Mouse (Mus musculus) kidney, adult 18-20 months (tissue): ENCODE data around the gene Tmc8.
"Not testable (repeated sequence)": the region's sequence is repeated elsewhere in the genome, so short reads cannot be mapped to it uniquely, and the experiment has no call there.

Experiments used
- DNase-seq: peaks from one replicate; pipeline ENCODE4 v3.0.0; 2021

The Tmc8 gene

DNA sequence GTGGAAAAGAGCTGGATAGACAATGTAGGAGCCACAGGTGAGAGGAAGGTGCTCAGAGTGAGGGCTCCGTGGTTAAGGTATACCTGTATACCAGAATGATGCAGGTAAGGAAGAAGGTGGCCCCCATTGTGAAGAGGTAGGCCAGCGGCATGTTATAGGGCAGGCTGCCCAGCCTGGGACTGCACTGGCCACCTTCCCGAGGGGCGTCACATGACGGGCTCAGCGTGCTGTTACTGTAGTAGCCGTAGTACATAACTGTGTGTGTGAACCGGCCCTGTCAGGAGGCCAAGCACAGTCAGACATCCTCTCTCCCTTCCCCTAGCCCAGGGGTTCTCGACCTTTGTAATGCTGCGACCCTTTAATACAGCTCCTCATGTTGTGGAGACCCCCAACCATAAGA lies 7.0 kb upstream of the Tmc8 start:
- DNase-seq = no peak

- no peak for DNase-seq
Measured at GRCm38 (mm10) chr11:117775540-117775939, 6.3 kb upstream of the Tmc8 start.

DNA sequence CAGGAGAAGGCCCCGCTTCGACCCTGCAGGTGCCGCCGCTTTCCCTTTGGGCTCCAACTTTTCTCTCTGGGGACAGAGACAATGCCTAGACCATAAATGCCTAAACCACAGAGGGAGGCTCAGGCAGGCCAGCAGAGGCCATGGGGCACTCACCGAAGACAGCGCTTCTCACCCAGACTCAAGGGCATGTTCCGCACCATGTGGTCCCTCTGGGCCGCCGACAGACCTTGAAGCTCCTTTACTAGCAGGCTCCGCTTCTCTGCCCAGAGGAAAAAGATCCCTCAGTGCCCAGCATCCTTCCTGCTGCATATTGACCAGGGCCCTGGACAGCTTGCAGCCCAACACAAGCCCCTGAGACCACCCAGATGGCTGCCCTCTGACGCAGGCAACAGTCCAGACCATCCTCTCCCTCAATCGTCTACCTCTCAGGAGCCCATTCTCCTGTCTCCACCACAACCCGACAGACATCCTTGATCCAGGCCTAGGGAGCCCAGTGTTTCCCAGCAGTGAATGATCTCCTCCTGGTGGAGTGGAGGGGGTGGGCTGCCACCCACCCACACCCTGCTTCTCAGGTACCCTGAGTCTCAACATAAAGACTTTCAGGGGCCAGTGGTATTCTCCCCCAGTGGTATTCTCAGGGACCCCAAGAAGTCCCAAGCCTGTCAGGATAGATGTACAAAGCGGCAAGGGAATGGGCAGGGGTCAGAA lies 5.6 kb upstream of the Tmc8 start:
- DNase-seq = no peak

DNA sequence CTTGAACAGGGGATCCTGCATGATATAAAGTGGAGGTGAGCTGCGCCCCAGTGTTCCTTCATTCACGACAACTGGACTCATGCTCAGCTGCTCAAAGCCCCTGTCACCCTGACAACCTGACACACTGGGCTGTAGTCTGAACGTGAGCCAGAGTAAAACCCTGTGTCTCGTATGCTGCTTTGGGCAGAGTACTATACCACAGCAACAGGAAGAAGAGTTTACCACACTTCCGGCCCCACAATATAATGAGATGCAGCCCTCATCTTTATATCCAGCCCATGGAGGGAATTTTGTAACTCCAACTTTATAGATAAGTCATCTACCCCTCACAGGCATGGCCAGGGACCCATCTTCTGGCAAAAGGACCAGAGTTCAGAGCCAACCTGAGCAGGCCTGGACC lies 4.8 kb upstream of the Tmc8 start:
- no peak for DNase-seq

- DNase-seq = peak; percentile 59
Measured at GRCm38 (mm10) chr11:117778031-117778430, 3.8 kb upstream of the Tmc8 start.

- DNase-seq = peak; percentile 39
Measured at GRCm38 (mm10) chr11:117778851-117779433, 2.9 kb upstream of the Tmc8 start.

- peak; percentile 87 for DNase-seq
Measured at GRCm38 (mm10) chr11:117779434-117780198, 2.3 kb upstream of the Tmc8 start.

- DNase-seq = no peak
Measured at GRCm38 (mm10) chr11:117780199-117780515, 1.7 kb upstream of the Tmc8 start.

DNA sequence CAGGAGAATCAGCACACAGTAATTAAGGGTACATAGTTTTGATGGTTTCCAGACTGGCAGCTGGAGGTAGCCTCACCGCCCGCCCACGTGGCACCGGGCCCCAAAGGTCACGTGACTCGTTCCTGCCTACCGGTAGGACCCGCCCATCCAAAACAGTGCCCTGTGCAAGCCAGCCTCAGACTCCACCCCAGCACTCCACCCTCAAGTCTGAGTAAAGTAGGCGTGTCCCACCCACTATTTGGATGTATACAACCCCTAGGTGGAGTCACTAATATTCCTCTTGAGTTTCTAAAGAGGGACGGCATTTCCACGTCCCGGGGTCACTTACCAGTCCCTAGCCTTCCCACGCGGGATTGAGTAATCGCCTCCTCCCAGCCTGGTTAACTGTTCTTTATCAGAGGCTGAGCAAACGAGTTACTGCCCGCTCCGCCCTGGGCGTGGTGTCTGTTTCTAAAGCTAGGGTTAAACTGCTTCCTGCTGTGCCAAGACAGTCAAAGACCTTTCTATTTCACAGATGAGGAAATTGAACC lies 1.2 kb upstream of the Tmc8 start:
- peak; percentile 94 for DNase-seq

DNA sequence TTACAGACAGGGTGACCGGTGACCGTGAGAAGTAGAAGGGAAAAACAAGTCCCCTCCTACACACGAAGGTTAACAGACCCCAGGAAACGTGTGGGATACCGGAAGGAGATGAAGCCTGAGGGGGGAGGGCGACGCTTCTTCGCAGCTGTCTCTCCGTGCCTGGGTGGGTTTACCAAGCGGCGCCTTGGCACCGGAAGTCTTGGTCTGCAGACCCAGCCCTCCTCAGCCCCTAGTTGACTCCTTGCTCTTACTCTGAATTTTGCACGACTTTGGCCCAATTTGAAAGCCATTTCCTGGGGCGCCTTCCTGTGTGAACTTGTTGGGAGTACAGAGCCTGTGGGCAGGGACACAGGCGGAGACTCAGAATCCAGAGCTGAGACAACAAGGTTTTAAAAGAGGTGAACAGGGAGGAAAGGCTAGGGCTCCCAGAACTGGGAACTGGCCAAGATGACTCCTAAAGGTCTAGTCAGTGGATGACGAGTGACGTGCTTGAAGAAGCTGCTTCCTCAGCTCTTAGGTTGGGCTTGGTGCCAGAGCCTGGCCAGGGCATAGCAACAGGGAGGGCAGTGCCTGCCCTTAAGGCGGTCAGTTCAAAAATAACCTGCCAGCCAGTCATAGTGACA lies 566 bp upstream of the Tmc8 start:
- peak; percentile 82 for DNase-seq

DNA sequence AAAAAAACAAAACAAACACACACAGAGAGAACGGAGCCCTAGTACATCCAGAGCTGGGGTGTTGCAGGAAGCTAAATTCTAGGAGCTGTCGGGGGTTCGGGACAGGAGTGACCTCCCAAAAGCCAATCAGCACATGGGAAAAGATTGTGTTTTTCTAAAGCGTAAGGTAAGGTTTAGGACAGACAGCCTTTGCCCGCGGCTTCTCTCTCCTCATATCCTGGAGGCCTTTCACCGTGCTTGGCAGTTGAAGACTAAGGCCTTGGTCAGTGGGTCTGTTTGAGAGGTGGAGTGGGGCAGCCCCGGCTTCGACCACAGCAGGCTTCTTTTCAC lies 794 bp downstream of the Tmc8 start:
- no peak for DNase-seq

DNA sequence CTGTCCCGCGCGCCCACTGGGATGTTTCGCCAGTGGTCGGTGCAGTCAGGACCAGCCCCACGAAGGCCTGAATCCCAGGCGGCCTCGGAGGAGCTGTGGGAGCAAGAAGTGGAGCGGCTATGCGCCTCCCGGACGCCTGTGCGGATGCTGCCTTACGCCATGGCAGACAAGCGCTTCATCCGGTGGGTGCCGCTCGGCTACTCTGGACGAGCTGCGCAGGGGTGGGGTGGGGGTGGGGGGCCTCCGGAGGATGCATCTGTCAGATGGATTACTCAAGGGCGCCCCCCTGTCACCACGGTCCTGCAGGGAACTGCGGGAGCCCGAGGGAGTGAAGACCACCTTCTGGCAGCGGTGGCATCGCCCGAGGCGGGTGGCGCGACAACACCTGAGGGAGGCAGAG lies 1.2 kb downstream of the Tmc8 start:
- DNase-seq = peak; percentile 39

- peak; percentile 45 for DNase-seq
Measured at GRCm38 (mm10) chr11:117783683-117784309, 1.9 kb downstream of the Tmc8 start.

- DNase-seq = peak; percentile 77
Measured at GRCm38 (mm10) chr11:117786294-117786693, 4.4 kb downstream of the Tmc8 start.

DNA sequence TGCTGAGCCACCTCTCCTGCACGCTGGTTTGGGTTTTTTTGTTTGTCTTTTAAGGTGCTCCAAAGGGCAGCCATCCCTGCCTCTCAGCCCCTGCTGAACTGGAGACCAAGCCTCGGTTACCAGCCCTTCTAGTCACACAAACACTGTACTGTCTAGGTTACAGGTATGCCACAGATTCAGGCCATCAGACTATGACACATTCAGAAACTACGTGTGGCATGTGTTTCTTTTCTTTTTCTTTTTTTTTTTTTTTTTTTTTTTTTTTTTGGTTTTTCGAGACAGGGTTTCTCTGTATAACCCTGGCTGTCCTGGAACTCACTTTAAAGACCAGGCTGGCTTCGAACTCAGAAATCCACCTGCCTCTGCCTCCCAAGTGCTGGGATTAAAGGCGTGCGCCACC lies 6.6 kb downstream of the Tmc8 start:
- not testable (repeated sequence) for DNase-seq

- DNase-seq = peak; percentile 71
Measured at GRCm38 (mm10) chr11:117790286-117790685, 8.4 kb downstream of the Tmc8 start.

DNA sequence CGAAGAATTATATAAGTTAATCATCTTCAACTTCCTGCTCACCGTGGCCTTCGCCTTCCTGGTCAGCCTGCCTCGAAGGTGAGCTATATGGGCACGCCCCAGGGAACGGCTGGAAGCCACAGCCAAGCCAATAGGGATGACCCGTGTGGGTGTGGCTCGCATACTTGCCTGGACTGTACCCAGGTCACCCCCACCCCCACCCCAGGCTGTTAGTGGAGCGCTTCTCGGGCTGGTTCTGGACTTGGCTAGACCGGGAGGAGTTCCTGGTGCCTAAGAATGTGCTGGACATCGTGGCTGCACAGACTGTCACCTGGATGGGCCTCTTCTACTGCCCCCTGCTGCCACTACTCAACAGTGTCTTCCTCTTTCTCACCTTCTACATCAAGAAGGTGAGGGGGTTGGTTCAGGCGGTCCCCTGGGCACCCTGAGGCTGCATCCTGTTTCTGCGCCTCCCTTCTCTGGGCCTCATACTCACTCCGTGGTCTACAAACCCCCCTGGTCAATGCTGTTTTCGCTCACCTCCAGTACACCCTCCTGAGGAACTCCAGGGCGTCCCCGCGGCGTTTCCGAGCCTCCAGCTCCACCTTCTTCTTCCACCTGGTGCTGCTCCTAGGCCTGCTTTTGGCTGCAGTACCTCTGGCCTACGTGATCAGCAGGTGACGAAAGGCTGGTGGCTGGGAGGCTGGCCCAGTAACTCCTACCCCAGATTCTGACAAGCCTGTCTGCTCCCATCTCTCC lies 9.0 kb downstream of the Tmc8 start:
- peak; percentile 48 for DNase-seq

DNA sequence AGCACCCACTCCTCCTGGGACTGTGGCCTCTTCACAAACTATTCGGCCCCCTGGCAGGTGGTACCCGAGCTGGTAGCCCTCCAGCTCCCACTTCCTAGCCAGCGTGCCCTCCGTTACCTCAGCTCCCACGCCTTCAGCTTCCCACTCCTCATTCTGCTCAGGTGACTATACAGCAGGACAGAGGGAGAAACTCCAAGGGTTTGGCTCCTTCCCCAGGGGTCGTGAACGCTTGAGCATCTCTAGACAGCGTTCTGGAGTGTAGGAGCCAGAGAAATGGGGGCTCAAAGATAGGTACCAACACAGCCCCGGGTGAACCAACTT lies 9.5 kb downstream of the Tmc8 start:
- DNase-seq = no peak

- DNase-seq = peak; percentile 82
Measured at GRCm38 (mm10) chr11:117792281-117792888, 10.5 kb downstream of the Tmc8 start.

DNA sequence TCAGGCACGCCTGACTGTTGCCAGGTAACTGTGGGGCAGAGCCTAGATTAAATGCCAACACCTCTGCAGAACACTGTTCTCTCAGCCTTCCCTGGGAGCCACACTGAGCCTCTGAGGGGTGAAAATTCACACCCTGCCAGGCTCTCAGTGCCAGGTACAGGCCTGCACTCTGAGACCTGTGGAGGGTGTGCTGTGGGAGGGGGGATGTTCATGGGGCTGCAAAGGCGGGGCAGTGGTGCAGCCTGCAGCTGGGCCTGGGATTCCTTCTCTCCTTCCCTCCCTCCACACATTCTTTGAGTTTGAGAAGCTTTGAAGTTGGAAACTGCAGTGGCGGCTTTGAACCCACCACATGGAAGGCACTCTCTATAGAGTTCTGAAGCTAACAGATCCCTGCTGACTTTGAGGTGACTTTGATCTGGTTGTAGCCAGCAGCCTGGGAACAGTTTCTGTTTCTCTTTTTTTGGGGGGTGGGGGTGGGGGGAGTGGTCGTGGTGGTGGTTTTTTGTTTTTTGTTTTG lies 12.2 kb downstream of the Tmc8 start:
- no peak for DNase-seq

DNA sequence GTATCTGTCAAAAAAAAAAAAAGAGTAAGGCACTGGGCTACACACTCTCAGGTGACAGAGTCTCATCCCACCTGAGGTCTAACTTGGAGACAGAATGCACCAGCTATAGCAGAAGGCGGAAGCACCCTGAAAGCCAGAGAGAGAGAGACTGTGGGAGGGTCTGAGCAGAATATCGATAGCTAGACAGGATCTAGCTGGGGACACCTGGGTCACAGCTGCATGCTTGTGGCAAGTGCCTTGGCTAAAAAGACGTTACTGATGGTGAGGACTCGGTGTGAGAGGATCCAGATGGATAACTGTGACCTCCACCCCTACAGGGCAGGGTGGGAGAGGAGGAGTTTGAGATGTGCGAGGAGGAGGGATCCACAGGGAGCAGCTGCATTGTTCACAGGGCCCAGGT lies 15.1 kb downstream of the Tmc8 start:
- DNase-seq = no peak
